Mouse (Mus musculus): Measurements from ENCODE around the gene Tmtc2.

The Tmtc2 gene

GRCm38 (mm10) chr10:105573908-105574694, at the start of gene Tmtc2:
Gene Tmtc2 (minus strand): TSS chr10:105574451.
- peak; percentile 52 for DNase-seq (ENCODE audit: low read depth, low spot score)

GRCm38 (mm10) chr10:105612117-105612516, 37.9 kb upstream of the Tmtc2 start:
- DNase-seq (ENCODE audit: low read depth, low spot score), result no peak

- no peak for DNase-seq (ENCODE audit: low read depth, low spot score)
Measured at GRCm38 (mm10) chr10:105598826-105599225, 24.6 kb upstream of the Tmtc2 start.

GRCm38 (mm10) chr10:105597226-105597625, 23.0 kb upstream of the Tmtc2 start:
- no peak for DNase-seq (ENCODE audit: low read depth, low spot score)

- no peak for DNase-seq (ENCODE audit: low read depth, low spot score)
Measured at GRCm38 (mm10) chr10:105595480-105596102, 21.3 kb upstream of the Tmtc2 start.

GRCm38 (mm10) chr10:105588141-105588540, 13.9 kb upstream of the Tmtc2 start:
- no peak for DNase-seq (ENCODE audit: low read depth, low spot score)

- no peak for DNase-seq (ENCODE audit: low read depth, low spot score)
Measured at GRCm38 (mm10) chr10:105579318-105579717, 5.1 kb upstream of the Tmtc2 start.

- no peak for DNase-seq (ENCODE audit: low read depth, low spot score)
Measured at GRCm38 (mm10) chr10:105578291-105578845, 4.1 kb upstream of the Tmtc2 start.

GRCm38 (mm10) chr10:105574695-105575660, 727 bp upstream of the Tmtc2 start:
- peak; percentile 80 for DNase-seq (ENCODE audit: low read depth, low spot score)

- DNase-seq (ENCODE audit: low read depth, low spot score), result no peak
Measured at GRCm38 (mm10) chr10:105573306-105573907, 844 bp downstream of the Tmtc2 start.

GRCm38 (mm10) chr10:105572829-105573228, 1.4 kb downstream of the Tmtc2 start:
- no peak for DNase-seq (ENCODE audit: low read depth, low spot score)

- no peak for DNase-seq (ENCODE audit: low read depth, low spot score)
Measured at GRCm38 (mm10) chr10:105572301-105572700, 1.9 kb downstream of the Tmtc2 start.

- no peak for DNase-seq (ENCODE audit: low read depth, low spot score)
Measured at GRCm38 (mm10) chr10:105571831-105572230, 2.4 kb downstream of the Tmtc2 start.

GRCm38 (mm10) chr10:105571019-105571418, 3.2 kb downstream of the Tmtc2 start:
- DNase-seq (ENCODE audit: low read depth, low spot score), result no peak

- DNase-seq (ENCODE audit: low read depth, low spot score), result no peak
Measured at GRCm38 (mm10) chr10:105569573-105569972, 4.7 kb downstream of the Tmtc2 start.

- DNase-seq (ENCODE audit: low read depth, low spot score), result no peak
Measured at GRCm38 (mm10) chr10:105567825-105568531, 6.3 kb downstream of the Tmtc2 start.

- no peak for DNase-seq (ENCODE audit: low read depth, low spot score)
Measured at GRCm38 (mm10) chr10:105561548-105561947, 12.7 kb downstream of the Tmtc2 start.

GRCm38 (mm10) chr10:105557581-105557980, 16.7 kb downstream of the Tmtc2 start:
- no peak for DNase-seq (ENCODE audit: low read depth, low spot score)

GRCm38 (mm10) chr10:105556890-105557572, 17.2 kb downstream of the Tmtc2 start:
- no peak for DNase-seq (ENCODE audit: low read depth, low spot score)

GRCm38 (mm10) chr10:105554153-105554552, 20.1 kb downstream of the Tmtc2 start:
- DNase-seq (ENCODE audit: low read depth, low spot score), result no peak
